Mouse (Mus musculus) left cerebral cortex, postnatal 36 days (tissue): ENCODE data around the gene Avpr1b. TPM values are rescaled to one million over a fixed set of nuclear protein-coding genes. Genes with fewer than 3 reads are reported as not detected.
A peak's percentile ranks its signal among the peaks of the same experiment; 100 is the strongest.
"Not testable (repeated sequence)": the region's sequence is repeated elsewhere in the genome, so short reads cannot be mapped to it uniquely, and the experiment has no call there.

Experiments used
- DNase-seq, 2 experiments: peaks; one replicate each; pipeline ENCODE4 v3.0.0; 2021 to 2022; ENCODE audit warnings: low spot score in 2 of 2, mixed read lengths in 1 of 2
- intact Hi-C: fragments of 180-260 bp; cut with DNase I; formaldehyde crosslinking; loops from one replicate; pipeline ENCODE4 v1.15.1; 2025
- total RNA-seq, 2 experiments: library from RNA; stranded (reverse); gene quantifications; 2 replicates each; pipeline ENCODE4 v1.2.3; 2021

The Avpr1b gene
- total RNA-seq, 2 experiments from 2014 or later: not detected

GRCm38 (mm10) chr1:131616131-131616530, 17.1 kb downstream of the Avpr1b start:
- intact Hi-C loops: no loop called here

GRCm38 (mm10) chr1:131616546-131617220, 17.6 kb downstream of the Avpr1b start:
- intact Hi-C loops: no loop called here
- no peak for DNase-seq

More at GRCm38 (mm10) chr1:131616131-131616530, 17.1 kb downstream of the Avpr1b start:
- DNase-seq: no peak

GRCm38 (mm10) chr1:131618576-131618975, 19.5 kb downstream of the Avpr1b start:
- no peak for DNase-seq
- intact Hi-C loops: no loop called here

GRCm38 (mm10) chr1:131619348-131619747, 20.3 kb downstream of the Avpr1b start:
- no peak for DNase-seq
- intact Hi-C loops: no loop called here

GRCm38 (mm10) chr1:131623644-131624043, 24.6 kb downstream of the Avpr1b start:
- intact Hi-C loops: no loop called here

GRCm38 (mm10) chr1:131624175-131624835, 25.3 kb downstream of the Avpr1b start:
- DNase-seq: no peak
- intact Hi-C loops: no loop called here

More at GRCm38 (mm10) chr1:131623644-131624043, 24.6 kb downstream of the Avpr1b start:
- no peak for DNase-seq

GRCm38 (mm10) chr1:131626200-131626599, 27.2 kb downstream of the Avpr1b start:
- intact Hi-C loops: no loop called here
- DNase-seq: no peak

GRCm38 (mm10) chr1:131632216-131632615, 33.2 kb downstream of the Avpr1b start:
- DNase-seq, intact Hi-C loops: not testable (repeated sequence)

- intact Hi-C loops: no loop called here
Measured at GRCm38 (mm10) chr1:131634495-131634894, 35.5 kb downstream of the Avpr1b start.

GRCm38 (mm10) chr1:131637791-131638540, 38.9 kb downstream of the Avpr1b start, which contains the start of gene Ctse:
Gene Ctse (plus strand): TSS chr1:131638306.
- intact Hi-C loops: no loop called here
- DNase-seq: no peak

More at GRCm38 (mm10) chr1:131634495-131634894, 35.5 kb downstream of the Avpr1b start:
- DNase-seq: no peak

GRCm38 (mm10) chr1:131638541-131639421, 39.7 kb downstream of the Avpr1b start:
- no peak for DNase-seq
- intact Hi-C loops: no loop called here

GRCm38 (mm10) chr1:131640062-131640461, 41.0 kb downstream of the Avpr1b start:
- intact Hi-C loops: no loop called here

GRCm38 (mm10) chr1:131641565-131641964, 42.5 kb downstream of the Avpr1b start:
- no peak for DNase-seq
- intact Hi-C loops: no loop called here

More at GRCm38 (mm10) chr1:131640062-131640461, 41.0 kb downstream of the Avpr1b start:
- DNase-seq: no peak

- intact Hi-C loops: no loop called here
- DNase-seq: no peak
Measured at GRCm38 (mm10) chr1:131642251-131642650, 43.2 kb downstream of the Avpr1b start.

GRCm38 (mm10) chr1:131652670-131653443, 53.8 kb downstream of the Avpr1b start:
- no peak for DNase-seq
- intact Hi-C loops: no loop called here

- intact Hi-C loops: no loop called here
Measured at GRCm38 (mm10) chr1:131655601-131656000, 56.6 kb downstream of the Avpr1b start.

GRCm38 (mm10) chr1:131657945-131658354, 58.9 kb downstream of the Avpr1b start:
- DNase-seq: peak; percentile 86 to 89
- intact Hi-C loops: loop anchor here (1.0 kb wide), 1 partner anchor 45 kb away; no protein-coding TSS in a partner anchor

More at GRCm38 (mm10) chr1:131655601-131656000, 56.6 kb downstream of the Avpr1b start:
- no peak for DNase-seq

GRCm38 (mm10) chr1:131659512-131660085, 60.6 kb downstream of the Avpr1b start:
- no peak for DNase-seq
- intact Hi-C loops: no loop called here
